Mouse (Mus musculus): Measurements from ENCODE around the gene Rflnb.

DNA sequence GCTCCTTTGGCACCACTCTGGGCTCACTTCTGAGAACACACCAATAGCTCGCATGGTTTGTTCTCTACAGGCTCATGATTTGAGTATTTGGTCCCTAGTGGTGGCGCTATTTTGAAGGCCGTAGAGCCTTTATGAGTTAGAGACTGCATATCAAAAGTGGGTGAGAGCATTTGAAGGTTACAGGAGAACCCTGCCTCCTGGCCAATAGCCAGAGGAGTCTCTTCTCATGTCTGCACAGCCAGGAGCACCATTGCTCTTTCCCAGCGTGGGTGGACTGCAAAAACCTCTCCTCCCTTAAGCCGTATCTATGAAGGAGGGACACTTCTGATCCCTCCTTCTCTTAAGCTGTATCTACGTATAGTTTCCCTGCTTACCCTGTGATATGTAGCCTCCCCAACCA is 49.8 kb upstream of the Rflnb start:
- TF ChIP-seq CTCF (IDR thresholded peaks at IDR 0.05; ENCODE audit: extremely low read depth, insufficient read depth, insufficient read length, insufficient replicate concordance) (no peak), POLR2A (IDR thresholded peaks at IDR 0.05; ENCODE audit: low read depth, low read length) (no peak)
